Mouse (Mus musculus): ENCODE data around the gene Plekha6.

The Plekha6 gene

GRCm38 (mm10) chr1:133163820-133164431, at the start of gene Plekha6:
TSS of gene Plekha6 (plus strand) at chr1:133164210.
- DNase-seq (ENCODE audit: low spot score), result no peak

DNA sequence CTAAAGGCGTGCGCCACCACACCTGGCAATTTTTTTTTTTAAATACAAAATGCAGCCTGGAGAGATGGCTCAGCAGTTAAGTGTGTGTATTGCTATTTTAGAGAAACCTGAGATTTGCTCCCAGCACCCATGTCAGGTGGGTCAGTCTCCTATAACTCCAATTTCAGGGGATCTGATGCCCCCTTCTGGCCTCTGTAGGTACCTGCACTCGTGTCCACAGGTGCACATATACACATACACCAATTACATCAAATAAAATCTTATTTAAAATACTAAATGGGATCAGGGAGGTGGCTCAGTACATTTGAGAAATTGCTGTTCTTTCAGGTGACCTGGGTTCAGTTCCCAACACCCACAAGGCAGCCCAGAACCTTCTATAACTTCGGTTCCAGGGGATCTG, 47.9 kb upstream of the Plekha6 start:
- DNase-seq (ENCODE audit: low spot score), result no peak

DNA sequence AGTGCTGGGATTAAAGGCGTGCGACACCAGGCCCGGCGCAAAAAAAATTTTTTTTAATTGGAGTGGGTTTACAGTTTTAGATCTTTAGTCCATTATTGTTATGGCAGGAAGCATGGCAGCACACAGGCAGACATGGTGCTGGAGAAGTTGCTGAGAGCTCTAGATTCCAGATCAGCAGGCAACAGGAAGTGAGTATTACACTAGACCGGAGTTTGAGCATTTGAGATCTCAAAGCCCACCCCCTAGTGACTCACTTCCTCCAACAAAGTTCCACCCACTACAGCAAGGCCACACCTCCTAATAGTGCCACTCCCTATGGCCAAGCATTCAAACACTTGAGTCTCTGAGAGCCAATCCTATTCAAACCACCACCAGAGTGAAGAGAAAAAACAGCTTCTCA, 45.9 kb upstream of the Plekha6 start:
- no peak for DNase-seq (ENCODE audit: low spot score)

GRCm38 (mm10) chr1:133118844-133119243, 45.2 kb upstream of the Plekha6 start:
- no peak for DNase-seq (ENCODE audit: low spot score)

GRCm38 (mm10) chr1:133119931-133120712, 43.9 kb upstream of the Plekha6 start:
- no peak for DNase-seq (ENCODE audit: low spot score)

- DNase-seq (ENCODE audit: low spot score), result no peak
These were observed 42.8 kb upstream of the Plekha6 start for GRCm38 (mm10) chr1:133121246-133121645.

DNA sequence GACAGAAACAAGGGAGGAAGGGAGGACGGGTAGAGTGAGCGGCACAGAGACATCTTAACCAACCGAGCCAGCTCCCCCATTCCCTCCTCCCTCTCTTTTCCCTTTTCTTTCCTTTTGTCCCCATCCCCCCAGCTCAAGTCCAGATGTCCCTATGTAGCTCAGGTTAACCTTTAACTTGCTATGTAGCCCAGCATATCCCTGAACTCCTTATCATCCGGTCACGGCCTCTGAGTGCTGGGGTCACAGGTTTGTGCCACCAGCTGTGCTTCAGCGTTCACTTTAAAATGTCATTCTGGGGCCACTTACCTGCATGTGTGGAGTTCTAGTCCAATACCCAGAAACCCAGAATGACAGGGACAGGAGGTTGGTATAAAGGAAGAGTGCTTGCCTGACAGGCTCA, 39.9 kb upstream of the Plekha6 start:
- no peak for DNase-seq (ENCODE audit: low spot score)

DNA sequence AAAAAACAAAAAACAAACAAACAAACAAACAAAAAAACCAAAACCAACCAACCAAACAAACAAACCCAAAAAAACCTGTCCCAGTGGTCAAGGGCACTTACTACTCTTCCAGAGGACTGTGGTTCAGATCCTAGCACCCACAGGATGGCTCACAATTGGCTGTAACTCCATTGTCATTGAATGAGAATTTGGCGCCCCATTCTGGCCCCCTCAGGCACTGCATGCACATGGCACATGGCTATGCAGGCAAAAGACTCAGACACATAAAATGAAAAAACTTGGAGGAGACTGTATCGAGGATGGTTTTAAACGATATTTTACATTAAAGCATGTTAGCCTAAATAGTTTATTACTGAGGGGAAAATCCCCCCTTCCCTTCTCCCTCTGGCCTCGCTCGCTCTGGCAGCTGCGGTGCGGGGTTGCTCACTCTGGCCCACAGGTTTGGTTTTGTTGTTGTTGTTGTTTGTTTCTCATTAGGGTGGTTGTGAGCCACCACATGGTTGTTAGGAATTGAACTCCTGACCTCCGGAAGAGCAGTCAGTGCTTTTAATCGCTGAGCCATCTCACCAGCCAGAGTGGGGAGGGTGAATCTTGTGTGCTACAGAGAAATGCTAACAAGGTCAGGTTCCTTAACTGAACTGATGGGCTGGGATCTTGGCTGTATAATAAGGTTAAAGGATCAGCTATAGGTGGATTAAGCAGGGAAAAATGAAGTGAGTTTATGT, 38.2 kb upstream of the Plekha6 start:
- no peak for DNase-seq (ENCODE audit: low spot score)

- DNase-seq (ENCODE audit: low spot score), result no peak
These were observed 37.7 kb upstream of the Plekha6 start for GRCm38 (mm10) chr1:133126365-133126740.

- no peak for DNase-seq (ENCODE audit: low spot score)
These were observed 36.7 kb upstream of the Plekha6 start for GRCm38 (mm10) chr1:133127328-133127727.

DNA sequence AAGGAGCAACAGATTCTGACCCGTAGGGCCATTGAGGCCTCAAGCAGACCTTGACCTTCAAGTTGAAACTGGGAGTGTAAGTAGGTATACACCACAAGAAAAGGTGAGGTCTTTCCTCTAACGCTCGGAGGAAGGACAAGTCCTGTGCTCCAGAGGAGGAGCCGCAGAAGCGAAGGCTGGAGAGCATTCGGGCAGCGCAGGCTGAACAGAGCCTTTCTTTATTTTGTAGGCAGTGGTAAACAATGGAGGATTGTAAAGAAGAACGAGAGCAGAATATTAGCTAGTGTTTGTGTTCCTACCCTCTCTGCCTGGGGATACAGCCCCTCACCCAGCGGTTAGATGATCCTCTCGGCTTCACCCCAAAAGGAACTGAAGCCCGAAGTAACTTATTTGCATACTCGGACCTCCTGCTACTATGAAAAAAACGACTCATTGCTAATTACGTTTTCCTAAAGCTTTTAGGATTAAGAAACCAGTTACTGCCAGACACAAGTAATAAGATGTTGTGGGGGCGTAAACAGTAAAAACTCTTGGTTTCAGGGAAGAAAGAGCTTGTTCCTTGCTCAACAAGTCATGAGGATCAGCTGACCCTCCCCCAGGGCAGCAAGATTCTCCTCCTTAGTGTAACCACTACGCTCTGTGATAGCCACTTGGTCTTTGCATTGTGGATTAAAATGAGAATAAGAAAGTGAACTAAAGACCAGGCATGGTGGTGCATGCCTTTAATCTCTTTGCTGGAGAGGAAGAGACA, 34.4 kb upstream of the Plekha6 start:
- no peak for DNase-seq (ENCODE audit: low spot score)

DNA sequence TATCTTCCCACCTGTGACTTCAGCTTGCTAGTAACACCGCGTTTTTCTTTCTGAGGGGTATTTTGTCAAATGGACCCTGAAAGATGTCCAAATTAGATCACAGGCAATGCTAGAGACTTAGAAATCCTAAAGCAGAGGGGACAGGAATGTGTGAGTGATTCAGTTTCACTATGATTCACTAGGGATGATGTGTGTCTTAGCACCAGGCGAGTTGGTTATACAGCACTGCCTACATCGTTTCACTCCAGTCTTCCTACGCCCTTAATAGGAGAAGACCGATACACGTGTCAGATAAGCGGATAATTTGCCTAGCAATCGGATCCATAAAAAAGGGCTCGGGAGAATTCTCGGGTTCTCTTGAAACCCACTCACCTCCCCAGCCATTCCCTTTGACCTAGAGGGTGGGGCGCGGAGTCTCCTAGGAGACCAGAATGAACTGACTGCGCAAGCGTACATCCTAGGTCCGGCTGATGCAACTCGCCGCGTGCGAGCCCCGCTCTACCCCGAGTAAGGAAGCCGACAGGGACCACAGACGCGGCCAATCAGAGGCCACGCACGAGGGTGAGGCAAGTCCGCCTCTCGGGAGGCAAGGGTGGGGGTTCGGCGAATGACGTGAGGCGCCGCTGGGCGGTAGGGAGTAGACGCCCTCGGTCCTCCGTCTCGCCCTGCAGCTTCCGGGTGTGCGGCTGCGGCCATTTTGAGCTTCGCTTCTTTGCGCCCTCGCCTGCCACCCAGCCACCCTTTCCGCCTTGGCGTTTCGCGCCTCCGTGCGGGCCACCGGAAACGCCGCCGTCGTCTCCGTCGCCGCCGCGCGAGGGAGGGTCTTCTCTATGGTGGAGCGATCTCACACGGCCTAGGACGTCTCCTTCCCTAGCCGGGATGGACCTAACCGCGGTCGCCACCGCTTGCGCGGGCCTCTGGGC, 33.1 kb upstream of the Plekha6 start, which contains the start of gene Ppp1r15b:
Gene Ppp1r15b (plus strand): TSS at position 506 of the 923 bp plus-strand sequence.
- DNase-seq (ENCODE audit: low spot score), result peak; percentile 89

DNA sequence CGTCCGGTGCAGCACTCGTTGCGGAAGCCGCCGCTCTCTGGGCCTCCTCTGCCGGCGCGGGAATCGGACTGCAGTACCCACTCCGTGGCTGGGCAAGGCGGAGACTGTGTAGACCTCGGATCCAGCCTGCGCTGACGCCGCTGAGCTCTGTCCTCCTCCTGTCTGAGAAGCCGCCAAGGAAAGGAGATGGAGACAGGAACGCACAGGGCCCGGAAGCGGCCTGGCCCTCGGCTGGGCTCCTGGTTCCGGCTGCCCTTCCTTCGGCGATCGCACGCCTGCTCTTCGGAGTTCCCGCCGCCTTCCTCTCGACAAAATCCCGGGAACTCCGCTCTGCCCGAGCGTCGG, 32.5 kb upstream of the Plekha6 start:
- DNase-seq (ENCODE audit: low spot score), result no peak

DNA sequence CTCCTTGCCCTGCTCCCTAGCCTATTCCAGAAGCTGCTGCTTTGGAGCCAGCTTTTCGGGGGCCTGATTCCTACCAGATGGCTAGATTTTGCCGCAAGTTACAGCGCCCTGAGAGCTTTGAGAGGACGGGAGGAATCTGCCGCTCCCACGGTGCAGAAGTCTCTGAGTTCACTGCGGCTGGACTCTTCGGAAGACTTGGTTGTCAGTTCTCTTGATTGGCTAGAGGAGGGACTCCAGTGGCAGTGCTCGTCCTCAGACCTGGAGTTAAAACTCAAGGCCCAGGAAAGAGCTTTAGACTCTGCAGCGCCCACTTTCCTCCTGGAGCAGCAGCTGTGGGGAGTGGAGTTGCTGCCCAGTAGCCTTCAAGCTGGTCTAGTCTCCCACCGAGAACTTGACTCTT, 32.1 kb upstream of the Plekha6 start:
- DNase-seq (ENCODE audit: low spot score), result no peak

DNA sequence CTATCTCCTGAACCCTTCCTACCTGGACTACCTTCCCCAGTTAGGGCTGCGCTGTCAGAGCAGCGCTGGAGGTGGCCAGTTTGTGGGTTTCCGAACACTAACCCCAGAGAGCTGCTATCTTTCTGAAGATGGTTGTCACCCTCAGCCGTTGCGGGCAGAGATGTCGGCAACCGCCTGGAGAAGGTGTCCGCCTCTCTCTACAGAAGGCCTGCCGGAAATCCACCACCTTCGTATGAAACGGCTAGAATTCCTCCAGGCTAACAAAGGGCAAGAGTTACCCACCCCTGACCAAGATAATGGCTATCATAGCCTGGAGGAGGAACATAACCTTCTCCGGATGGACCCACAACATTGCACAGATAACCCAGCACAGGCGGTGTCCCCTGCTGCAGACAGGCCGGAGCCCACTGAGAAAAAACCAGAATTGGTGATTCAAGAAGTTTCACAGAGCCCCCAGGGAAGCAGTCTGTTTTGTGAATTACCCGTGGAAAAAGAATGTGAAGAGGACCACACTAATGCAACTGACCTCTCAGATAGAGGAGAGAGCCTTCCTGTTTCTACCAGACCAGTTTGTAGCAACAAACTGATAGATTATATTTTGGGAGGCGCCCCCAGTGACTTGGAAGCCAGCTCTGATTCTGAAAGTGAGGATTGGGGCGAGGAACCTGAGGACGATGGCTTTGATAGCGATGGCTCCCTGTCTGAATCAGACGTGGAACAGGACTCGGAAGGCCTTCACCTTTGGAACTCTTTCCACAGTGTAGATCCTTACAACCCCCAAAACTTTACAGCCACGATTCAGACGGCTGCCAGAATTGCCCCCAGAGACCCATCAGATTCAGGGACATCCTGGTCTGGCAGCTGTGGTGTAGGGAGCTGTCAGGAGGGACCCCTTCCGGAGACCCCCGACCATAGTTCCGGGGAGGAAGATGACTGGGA, 31.4 kb upstream of the Plekha6 start:
- DNase-seq (ENCODE audit: low spot score), result no peak

- no peak for DNase-seq (ENCODE audit: low spot score)
These were observed 30.6 kb upstream of the Plekha6 start for GRCm38 (mm10) chr1:133133425-133133824.

DNA sequence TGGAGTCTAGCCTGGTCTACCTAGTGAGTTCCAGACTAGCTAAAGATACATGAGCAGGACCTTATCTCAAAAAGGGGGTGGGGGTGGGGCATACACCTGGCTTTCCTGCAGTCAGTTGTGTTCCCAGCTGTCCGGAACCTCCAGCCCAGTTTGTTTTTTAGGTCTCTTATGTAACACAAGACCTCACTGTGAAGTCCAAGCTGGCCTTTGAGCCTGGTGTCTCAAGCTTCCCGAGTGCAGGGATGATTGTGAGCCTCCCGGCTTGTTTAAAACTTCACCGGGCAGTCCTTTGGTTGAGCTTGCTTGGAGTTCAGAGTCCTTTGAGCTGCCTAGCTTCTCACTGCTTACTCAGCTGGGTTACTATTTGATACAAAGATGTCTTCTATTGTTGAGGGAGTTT, 29.9 kb upstream of the Plekha6 start:
- DNase-seq (ENCODE audit: low spot score), result no peak

GRCm38 (mm10) chr1:133134881-133135280, 29.1 kb upstream of the Plekha6 start:
- no peak for DNase-seq (ENCODE audit: low spot score)

DNA sequence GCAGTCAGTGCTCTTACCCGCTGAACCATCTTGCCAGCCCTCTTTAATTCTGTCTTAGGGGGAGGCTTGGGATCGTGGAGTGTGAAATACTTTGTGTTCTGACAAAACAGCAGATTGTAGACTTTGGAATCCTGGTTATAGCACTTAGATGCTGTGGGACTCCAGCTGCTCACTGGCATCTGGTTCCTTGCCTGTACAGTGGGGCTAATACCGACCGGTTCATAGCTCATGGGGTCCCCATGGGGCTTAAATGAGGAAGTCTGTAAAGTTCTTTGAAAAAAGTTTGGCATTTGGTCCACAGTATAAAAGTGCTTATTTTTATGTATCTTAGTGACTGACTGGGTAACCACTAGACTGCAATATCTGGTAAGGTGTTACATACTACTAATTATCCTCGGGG, 28.2 kb upstream of the Plekha6 start:
- no peak for DNase-seq (ENCODE audit: low spot score)

- no peak for DNase-seq (ENCODE audit: low spot score)
These were observed 25.6 kb upstream of the Plekha6 start for GRCm38 (mm10) chr1:133138401-133138800.
